In the genomic region with DNA sequence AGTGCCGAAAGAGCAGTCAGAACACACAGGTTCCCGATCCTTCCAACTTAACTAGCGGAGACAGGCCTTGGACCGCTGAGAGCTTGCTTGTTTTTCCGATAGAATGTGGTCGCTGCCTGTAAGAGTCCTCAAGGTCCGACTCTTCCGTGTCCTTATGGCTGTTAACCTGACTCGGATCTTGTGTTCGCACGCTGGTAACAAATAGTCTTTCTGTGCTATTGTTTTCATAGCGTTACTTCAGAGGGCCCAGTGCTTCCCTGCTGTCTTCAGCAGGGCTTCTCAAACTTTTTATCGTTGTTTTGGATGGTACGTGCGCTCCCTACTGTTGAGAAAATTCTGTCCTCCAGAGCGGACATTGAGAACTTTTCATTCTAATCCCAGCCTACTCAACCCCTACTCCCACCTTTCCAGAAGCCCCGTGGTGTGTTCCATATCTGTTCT, we compare ENCODE assay signal across 8 mouse cellular contexts. TPM values are rescaled to one million over a fixed set of nuclear protein-coding genes. Genes with fewer than 3 reads are reported as not detected.
DNase-seq lines count a peak whose midpoint lies in the region; ATAC-seq lines count a peak whose summit lies in the region.
"Had no signal": no experiment of that assay in that cellular context is flagged by ENCODE, and none has a peak within 500 bp of the region (broad histone marks: within the 10 kb centered on the region; RNA-seq: fewer than 3 reads in every experiment).

No protein-coding gene starts in this region.

- peak overlapping the region; percentile 55 for H3K9ac ChIP-seq in hindbrain, embryonic 16.5 days (ENCODE audit: low read depth, low read length)
- peak overlapping the region; percentile 81 for H3K9ac ChIP-seq in liver, embryonic 13.5 days

- peak overlapping the region; percentile 83 for H3K27ac ChIP-seq in hindbrain, embryonic 16.5 days (ENCODE audit: low read depth, low read length)
- peak overlapping the region; percentile 94 for H3K27ac ChIP-seq in liver, embryonic 13.5 days

- peak; percentile 41 for DNase-seq in urinary bladder, postnatal 14 days (ENCODE audit: low spot score)
- no peak for DNase-seq in urinary bladder, postnatal 10 days (ENCODE audit: low spot score)
- no peak for DNase-seq in liver, embryonic 13.5 days
- DNase-seq in natural killer cell, adult 2 months (ENCODE audit: low spot score in 2 of 2), result peak; percentile 15 to 28
- no peak for DNase-seq in urinary bladder, postnatal 36 days (ENCODE audit: low spot score in 2 of 2)

- peak overlapping the region; percentile 73 for H3K4me2 ChIP-seq in hindbrain, embryonic 16.5 days (ENCODE audit: low read length)
- peak overlapping the region; percentile 95 for H3K4me2 ChIP-seq in liver, embryonic 13.5 days

- H3K4me1 ChIP-seq in hindbrain, embryonic 16.5 days (ENCODE audit: control insufficient read depth, insufficient read depth, low read depth, low read length), result peaks cover 23% of the 10 kb centered on the region
- H3K4me1 ChIP-seq in liver, embryonic 13.5 days (replicated peaks), result peaks cover 47% of the 10 kb centered on the region

- H3K36me3 ChIP-seq in hindbrain, embryonic 16.5 days (ENCODE audit: control insufficient read depth, insufficient read depth, low read length), result no peaks in the 10 kb centered on the region
- H3K36me3 ChIP-seq in liver, embryonic 13.5 days, result peaks cover 14% of the 10 kb centered on the region

- peak overlapping the region; percentile 77 for H3K4me3 ChIP-seq in hindbrain, embryonic 16.5 days (ENCODE audit: low read length)
- H3K4me3 ChIP-seq in liver, embryonic 13.5 days (replicated peaks), result peak overlapping the region; percentile 75

- H3K9me3 ChIP-seq in hindbrain, embryonic 16.5 days (ENCODE audit: control insufficient read depth, low read length), result no peaks in the 10 kb centered on the region
- H3K9me3 ChIP-seq in liver, embryonic 13.5 days (replicated peaks), result no peaks in the 10 kb centered on the region

- WGBS in hindbrain, embryonic 16.5 days, result under 1% methylated on average over 17 of the region's 17 CpGs
- WGBS in liver, embryonic 13.5 days (ENCODE audit: insufficient replicate concordance), result 2% methylated on average over 17 of the region's 17 CpGs

- no peaks in the 10 kb centered on the region for H3K27me3 ChIP-seq in hindbrain, embryonic 16.5 days (replicated peaks; ENCODE audit: control insufficient read depth, insufficient read depth, low read length)
- no peaks in the 10 kb centered on the region for H3K27me3 ChIP-seq in liver, embryonic 13.5 days

- peak; percentile 31 for ATAC-seq in erythroblast, adult 5-6 weeks (replicated peaks; ENCODE audit: low FRiP score, poor library complexity, severe bottlenecking)
- ATAC-seq in hindbrain, embryonic 16.5 days, result no peak
- no peak for ATAC-seq in liver, embryonic 13.5 days (ENCODE audit: low read depth)

RNA-seq across cellular contexts. Expression of a gene that starts 0.8 kb away (rescaled TPM):
- total RNA-seq in erythroblast, adult 5-6 weeks (2015; ENCODE audit: low replicate concordance), result 77.1 and 92.0 TPM in 2 replicates
- total RNA-seq in erythroblast, adult 5-6 weeks (2017; ENCODE audit: low replicate concordance), result 33.9 and 49.3 TPM in 2 replicates
- 86.6 and 92.7 TPM in 2 replicates for polyA plus RNA-seq in hindbrain, embryonic 16.5 days (2015; fragmentation: Nextera tagmentation; extraction: Ambion mirVana)
- 124 and 129 TPM in 2 replicates for polyA plus RNA-seq in liver, embryonic 13.5 days (2015; fragmentation: Nextera tagmentation; extraction: Ambion mirVana)

RNA-seq across cellular contexts. Expression of a gene that starts 19.2 kb away (rescaled TPM):
- 0.96 and 3.8 TPM in 2 replicates for total RNA-seq in erythroblast, adult 5-6 weeks (2015; ENCODE audit: low replicate concordance)
- total RNA-seq in erythroblast, adult 5-6 weeks (2017; ENCODE audit: low replicate concordance), result 6.4 and 7.7 TPM in 2 replicates
- 11.1 and 11.3 TPM in 2 replicates for polyA plus RNA-seq in hindbrain, embryonic 16.5 days (2015; fragmentation: Nextera tagmentation; extraction: Ambion mirVana)
- polyA plus RNA-seq in liver, embryonic 13.5 days (2015; fragmentation: Nextera tagmentation; extraction: Ambion mirVana), result 3.5 and 4.5 TPM in 2 replicates

RNA-seq across cellular contexts. Expression of a gene that starts 26.1 kb away (rescaled TPM):
- 160 and 210 TPM in 2 replicates for total RNA-seq in erythroblast, adult 5-6 weeks (2015; ENCODE audit: low replicate concordance)
- 363 and 459 TPM in 2 replicates for total RNA-seq in erythroblast, adult 5-6 weeks (2017; ENCODE audit: low replicate concordance)
- polyA plus RNA-seq in hindbrain, embryonic 16.5 days (2015; fragmentation: Nextera tagmentation; extraction: Ambion mirVana), result 22.8 and 29.6 TPM in 2 replicates
- 171 and 201 TPM in 2 replicates for polyA plus RNA-seq in liver, embryonic 13.5 days (2015; fragmentation: Nextera tagmentation; extraction: Ambion mirVana)

RNA-seq across cellular contexts. Expression of a gene that starts 26.4 kb away (rescaled TPM):
- 0.63 TPM in 1 of 2 replicates, not detected in the other for total RNA-seq in erythroblast, adult 5-6 weeks (2015; ENCODE audit: low replicate concordance)
- total RNA-seq in erythroblast, adult 5-6 weeks (2017; ENCODE audit: low replicate concordance), result 3.1 and 4.2 TPM in 2 replicates
- polyA plus RNA-seq in hindbrain, embryonic 16.5 days (2015; fragmentation: Nextera tagmentation; extraction: Ambion mirVana), result 8.0 and 9.8 TPM in 2 replicates
- polyA plus RNA-seq in liver, embryonic 13.5 days (2015; fragmentation: Nextera tagmentation; extraction: Ambion mirVana), result 1.1 and 1.2 TPM in 2 replicates

RNA-seq across cellular contexts. Expression of a gene that starts 27.4 kb away (rescaled TPM):
- not detected in 2 replicates for total RNA-seq in erythroblast, adult 5-6 weeks (2015; ENCODE audit: low replicate concordance)
- not detected in 2 replicates for total RNA-seq in erythroblast, adult 5-6 weeks (2017; ENCODE audit: low replicate concordance)
- not detected in 2 replicates for polyA plus RNA-seq in hindbrain, embryonic 16.5 days (2015; fragmentation: Nextera tagmentation; extraction: Ambion mirVana)
- not detected in 2 replicates for polyA plus RNA-seq in liver, embryonic 13.5 days (2015; fragmentation: Nextera tagmentation; extraction: Ambion mirVana)
- polyA plus RNA-seq: frontal cortex, adult 2 months had no signal

Comparison
In these comparisons a context has a peak if more than half of its experiments do, and no peak if none do; other contexts are left out.
1. DNase-seq: peak in urinary bladder, postnatal 14 days (single experiment) and natural killer cell, adult 2 months (2 of 2); none in urinary bladder, postnatal 10 days (single experiment), liver, embryonic 13.5 days (single experiment) and urinary bladder, postnatal 36 days (0 of 2).